Mouse (Mus musculus): Measurements from ENCODE around the gene Csrp3.

Gene Csrp3

GRCm38 (mm10) chr7:48829177-48829910 lies 18.5 kb downstream of the Csrp3 start:
- peak; percentile 25 for DNase-seq (ENCODE audit: low read depth)

DNA sequence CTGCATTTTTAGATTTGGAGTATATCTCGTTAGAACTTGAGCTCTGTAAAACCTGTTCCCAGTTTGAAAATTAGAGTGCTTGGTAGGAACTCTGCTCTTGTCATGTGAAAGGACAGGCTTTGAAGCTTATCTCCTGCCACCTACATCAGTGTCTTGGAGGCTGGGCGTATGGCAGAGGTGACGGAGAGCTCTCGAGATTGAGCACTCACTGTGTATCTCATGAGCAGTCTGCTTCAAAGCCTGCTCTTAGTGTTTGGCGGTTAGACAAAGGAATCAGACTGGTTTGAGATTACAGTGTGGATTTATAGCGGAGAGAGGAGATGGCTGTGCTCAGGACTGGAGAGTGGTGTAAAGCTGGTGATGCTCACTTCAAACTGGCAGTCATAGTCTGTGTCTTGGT lies 22.7 kb downstream of the Csrp3 start:
- DNase-seq (ENCODE audit: low read depth): no peak

DNA sequence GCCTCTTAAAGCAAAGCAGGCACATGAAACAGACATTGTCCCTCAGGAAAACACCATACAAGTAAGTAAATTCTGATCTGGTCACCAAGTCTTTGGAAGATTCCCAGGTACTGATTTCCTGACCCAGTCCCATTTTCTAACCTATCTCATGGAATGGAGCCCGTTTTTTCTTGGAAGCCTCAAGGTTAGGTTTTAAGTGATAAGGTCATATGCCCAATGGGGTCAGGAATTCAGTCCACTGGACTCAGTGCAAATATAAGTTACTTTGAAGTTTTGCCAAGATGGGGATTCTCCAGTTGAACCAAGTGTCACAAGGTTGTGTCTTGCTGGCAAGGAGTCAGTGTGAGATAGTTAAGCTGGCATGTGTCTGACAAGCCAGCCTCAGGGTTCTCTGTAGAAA lies 23.2 kb downstream of the Csrp3 start:
- no peak for DNase-seq (ENCODE audit: low read depth)

- no peak for DNase-seq (ENCODE audit: low read depth)
These were observed 24.2 kb downstream of the Csrp3 start for GRCm38 (mm10) chr7:48823621-48824020.

- no peak for DNase-seq (ENCODE audit: low read depth)
These were observed 26.2 kb downstream of the Csrp3 start for GRCm38 (mm10) chr7:48821654-48822053.

DNA sequence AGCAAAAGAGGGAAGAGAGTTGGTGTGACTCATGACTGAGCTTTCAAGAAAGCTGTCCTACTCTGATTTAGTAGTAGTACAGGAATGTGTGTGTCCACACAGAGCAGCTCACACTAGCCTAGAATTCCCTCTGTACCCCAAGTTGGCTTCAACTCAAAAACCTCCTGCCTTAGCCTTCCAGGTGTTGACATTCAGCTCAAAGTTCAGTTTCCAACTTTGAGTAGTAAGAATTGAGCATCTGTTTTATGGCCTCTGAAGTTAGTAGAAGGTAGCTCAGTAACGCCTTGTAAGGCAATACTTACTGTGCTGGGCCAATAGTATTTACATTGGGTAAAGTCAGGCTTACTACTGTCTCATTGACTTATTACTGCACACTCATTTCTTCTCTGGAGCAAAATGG lies 34.2 kb downstream of the Csrp3 start:
- DNase-seq (ENCODE audit: low read depth): no peak

- DNase-seq (ENCODE audit: low read depth): peak; percentile 28
These were observed 35.5 kb downstream of the Csrp3 start for GRCm38 (mm10) chr7:48812358-48812757.

- DNase-seq (ENCODE audit: low read depth): peak; percentile 26
These were observed 37.2 kb downstream of the Csrp3 start for GRCm38 (mm10) chr7:48810652-48811051.

DNA sequence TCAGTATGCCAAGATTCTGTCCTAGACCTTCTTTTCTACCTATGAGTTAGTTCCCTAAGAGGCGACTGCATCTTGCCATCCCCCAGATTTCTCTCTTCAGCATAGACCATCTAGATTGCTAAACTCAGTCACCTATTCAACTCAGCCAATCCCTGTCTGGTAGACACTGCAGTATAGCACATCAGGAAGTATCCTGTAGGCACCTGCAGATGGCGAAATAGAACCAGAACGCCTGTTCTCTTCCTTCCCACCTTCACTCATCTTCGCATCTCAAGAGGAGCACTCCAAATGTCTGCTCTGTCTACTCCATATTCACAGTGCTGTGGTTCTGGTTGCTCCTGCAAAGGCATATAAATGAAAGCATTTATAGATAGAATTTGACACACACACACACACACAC lies 41.2 kb downstream of the Csrp3 start:
- no peak for DNase-seq (ENCODE audit: low read depth)

GRCm38 (mm10) chr7:48803381-48803780 lies 44.5 kb downstream of the Csrp3 start:
- no peak for DNase-seq (ENCODE audit: low read depth)

GRCm38 (mm10) chr7:48795130-48795529 lies 52.7 kb downstream of the Csrp3 start:
- DNase-seq (ENCODE audit: low read depth): no peak

DNA sequence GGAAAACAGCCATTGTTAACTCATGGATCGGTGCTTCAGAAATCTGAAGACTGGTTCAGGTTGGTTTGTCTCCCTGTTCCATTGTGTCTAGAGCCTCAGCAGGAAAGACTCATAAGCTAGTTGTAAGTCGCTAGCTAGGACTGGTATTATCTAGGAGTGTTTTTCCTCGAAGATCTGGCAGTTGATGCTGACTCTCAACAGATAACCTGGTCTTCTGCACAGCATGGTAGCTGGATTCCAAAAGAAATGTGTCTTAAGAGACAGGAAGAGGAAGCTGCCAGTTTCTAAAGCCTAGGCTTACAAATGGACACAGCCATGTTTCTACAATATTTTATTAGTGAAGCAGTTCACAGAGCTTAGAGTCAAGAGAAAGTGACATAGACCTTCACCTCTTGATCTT lies 56.4 kb downstream of the Csrp3 start:
- peak; percentile 11 for DNase-seq (ENCODE audit: low read depth)

DNA sequence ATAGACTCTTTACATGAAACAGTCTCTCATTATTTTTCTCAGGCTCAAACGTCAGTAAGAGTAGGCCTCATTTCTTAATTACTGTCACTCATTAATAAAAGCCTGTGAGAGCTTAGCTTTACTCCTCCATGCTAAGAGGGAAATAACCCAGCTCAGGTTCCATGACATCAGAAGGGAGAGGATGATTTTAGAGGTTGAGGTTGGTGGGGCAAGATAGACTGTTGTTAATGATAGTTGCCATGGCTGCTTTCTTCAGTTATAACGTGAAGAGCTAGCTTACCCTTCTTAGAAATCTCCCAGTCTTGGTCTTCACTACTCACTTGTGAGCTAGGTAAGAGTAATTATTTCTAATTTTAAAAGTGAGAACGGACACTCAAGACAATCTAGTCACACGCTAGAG lies 57.7 kb downstream of the Csrp3 start:
- DNase-seq (ENCODE audit: low read depth): peak; percentile 26

DNA sequence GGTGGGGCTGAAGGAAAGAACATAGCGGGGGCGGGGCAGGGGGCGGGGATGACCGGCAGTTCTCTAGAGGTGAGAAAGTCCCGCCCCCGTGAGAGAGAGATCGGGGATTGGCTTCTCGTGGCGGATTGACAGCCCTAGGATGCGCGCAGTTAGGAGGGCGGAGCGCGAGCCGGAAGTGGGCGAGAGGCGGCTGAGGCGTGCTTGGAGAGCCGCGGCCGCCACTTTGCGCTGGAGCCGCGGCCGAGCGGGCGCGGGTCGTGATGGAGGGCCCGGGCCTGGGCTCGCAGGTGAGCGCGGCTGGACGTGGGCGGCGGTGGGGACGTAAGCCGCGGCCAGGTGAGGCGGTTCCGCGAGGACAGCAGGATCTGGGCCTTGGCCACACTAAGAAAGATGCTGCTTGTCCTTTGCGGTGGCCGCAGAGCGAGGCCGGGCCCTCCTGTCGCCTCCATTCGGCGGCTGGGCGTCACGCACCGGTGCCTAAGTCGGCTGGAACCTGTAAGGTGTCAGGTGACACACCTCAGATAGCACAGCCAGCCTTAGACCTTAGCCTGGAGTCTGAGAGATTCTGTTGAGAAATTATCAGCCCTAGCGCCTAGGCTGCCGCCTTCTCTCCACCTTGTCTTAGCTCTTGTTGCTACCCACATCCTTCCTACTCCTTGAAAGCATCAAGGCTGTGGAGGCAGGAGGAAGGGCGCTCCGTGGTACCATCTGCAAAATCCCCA lies 58.8 kb downstream of the Csrp3 start, which contains the start of gene Zdhhc13:
Zdhhc13 (plus strand) TSS at position 153 of the 722 bp plus-strand sequence.
- peak; percentile 94 for DNase-seq (ENCODE audit: low read depth)

GRCm38 (mm10) chr7:48788348-48788747 lies 59.5 kb downstream of the Csrp3 start:
- no peak for DNase-seq (ENCODE audit: low read depth)

- no peak for DNase-seq (ENCODE audit: low read depth)
These were observed 62.9 kb downstream of the Csrp3 start for GRCm38 (mm10) chr7:48784773-48785523.

DNA sequence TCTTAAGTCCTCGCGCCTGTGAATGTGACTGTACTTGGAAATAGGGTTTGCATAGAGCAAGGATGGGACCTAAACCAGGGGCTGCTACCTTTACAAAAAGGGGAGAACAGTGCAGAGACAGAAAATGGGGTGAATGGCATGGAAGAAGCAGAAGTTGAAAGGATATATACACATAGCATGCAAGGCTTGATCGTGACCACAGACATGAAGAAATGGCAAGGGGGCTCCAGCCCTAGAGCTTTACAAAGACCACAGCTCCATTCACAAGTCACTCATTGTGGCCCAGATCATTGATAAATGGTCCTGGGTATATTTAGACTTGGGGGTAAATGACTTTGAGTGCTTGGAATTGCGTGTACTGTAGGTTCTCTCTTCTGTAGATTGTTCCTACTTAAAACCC lies 65.4 kb downstream of the Csrp3 start:
- no peak for DNase-seq (ENCODE audit: low read depth)

All from 416B (cell line).